Mouse (Mus musculus): ENCODE measurements around the gene Galr2. TPM values are rescaled to one million over a fixed set of nuclear protein-coding genes. Genes with fewer than 3 reads are reported as not detected.

Gene Galr2
- total RNA-seq, 2 experiments from 2014 or later, result not detected

DNA sequence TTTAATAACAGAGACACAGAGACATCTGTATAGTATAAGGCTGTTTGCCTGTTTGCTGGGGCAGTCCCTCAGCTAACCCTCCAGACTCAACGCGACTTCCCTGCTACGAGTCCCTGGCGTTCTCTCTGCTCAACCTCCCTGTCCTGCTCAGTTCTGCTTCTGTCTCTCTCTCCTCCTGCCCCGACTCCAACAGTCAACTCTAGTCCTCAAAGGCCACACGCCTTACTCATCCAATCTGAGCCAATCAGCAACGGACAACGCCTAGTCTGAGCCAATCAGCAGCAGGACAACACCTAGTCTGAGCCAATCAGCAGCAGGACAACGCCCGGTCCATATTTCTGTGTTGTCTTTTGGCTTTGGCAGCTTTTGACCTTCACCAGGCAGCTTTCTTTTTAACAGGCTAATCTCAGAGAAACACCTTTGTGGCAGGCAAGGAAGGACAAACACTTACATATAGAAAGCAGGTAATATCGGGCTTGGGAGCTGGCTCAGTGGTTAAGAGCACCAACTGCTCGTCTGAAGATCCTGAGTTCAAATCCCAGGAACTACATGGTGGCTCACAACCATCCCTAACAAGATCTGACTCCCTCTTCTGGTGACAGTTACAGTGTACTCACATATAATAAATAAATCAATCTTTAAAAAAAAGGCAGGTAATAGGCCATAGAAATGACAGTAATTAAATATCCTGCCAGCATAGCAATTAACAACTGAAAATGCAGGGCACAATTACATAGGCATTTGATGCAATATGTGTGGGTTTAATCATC is 27.2 kb downstream of the Galr2 start:
- DNase-seq, result no peak

DNA sequence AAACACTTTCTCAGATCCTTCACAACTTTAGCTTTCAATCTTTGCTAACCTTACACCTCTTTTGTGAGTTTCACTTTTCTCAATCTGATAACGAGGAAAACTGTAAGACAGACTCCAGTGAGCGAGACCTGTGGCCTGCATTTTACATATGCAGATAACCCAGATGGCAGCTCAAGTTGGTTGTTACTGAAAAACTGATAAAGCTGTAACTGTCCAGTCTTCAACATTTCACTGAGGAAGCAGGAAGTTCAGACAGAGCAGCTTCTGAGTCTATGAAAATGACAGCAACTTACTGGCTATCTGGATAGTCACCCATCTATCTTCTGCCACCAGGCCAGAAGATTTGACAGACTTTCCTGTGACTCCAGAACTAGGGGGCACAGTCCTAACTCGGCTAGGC is 28.9 kb downstream of the Galr2 start:
- DNase-seq, result no peak

DNA sequence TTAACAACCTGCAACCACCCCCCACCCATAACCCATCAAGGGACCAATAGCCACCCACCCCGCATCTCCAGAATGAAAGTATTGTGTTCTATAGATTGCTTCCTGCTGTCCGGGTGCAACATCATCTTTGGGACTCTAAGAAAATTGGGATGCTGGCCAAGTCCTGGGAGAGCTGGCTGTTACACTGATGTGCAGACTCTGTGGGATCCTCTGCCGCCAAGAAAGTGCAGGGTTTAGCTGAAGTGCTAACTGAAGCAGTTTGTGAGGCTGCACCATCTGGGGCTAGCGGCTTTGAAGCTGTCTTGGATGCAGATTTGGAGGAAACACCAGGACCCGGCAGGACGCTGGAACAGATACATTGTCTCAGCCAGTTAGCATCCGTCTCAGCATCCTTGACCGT is 30.4 kb downstream of the Galr2 start:
- DNase-seq, result no peak

DNA sequence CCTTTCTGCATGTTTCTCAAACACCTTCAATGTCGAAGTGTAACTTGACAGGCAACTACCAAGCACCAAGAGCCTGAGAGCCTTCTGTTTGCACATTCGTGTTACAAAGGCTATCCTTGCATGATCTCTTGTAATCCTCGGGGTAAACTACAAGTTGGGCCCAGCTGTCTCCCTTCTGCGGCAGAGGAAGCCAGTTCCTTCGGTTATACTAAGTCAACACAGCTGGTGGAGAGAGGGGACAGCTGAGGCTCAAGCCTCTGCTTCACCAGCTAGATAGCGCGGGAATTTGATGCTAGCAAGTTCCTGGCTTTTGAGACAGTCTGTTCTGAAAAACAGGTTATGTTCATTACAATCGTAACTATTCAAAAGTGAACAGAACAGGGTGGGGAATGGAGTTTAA is 31.6 kb downstream of the Galr2 start:
- no peak for DNase-seq

DNA sequence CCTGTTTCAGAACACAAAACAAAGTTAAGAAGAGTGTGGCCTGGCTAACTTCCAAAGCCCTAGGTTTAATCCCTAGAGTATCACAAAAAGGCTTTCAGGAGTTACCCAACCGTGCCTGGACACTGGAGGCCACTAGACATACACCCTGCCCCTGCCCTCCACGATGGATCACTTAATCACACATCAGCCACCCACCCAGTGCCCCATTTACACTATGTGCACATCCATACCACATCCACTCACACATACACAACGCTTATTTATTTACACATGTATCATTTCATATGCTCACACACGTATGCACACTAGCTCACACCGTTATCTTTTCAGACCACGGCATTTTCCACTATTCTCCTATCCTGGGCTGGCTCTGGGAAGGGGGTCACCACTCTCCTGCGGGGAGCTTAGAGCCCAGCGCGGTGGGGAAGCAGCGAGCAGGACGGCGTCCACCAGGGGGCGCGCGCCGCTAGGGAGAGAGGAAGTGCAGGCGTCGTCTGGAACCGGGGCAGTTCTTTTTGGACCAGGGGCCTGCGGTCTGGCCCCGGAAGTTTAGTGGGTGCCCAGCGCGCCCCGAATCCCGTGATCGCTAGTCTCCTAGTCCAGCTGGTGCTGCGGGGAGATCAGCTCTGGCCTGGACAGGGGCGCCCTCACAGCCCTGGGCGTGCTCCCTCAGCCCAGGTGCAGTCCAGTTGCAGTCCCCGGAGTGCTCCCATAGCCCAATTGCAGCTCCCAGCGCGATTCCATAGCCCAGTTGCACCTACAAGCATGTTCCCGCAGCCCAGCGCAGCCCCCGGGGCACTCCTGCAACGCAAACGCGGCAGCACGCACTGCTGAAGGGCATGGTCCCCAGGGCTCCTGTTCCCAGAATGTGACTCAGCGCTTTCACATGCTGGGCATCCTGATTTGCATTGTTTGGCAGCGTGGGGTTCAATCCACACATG is 38.2 kb downstream of the Galr2 start:
- peak; percentile 82 to 86 for DNase-seq

DNA sequence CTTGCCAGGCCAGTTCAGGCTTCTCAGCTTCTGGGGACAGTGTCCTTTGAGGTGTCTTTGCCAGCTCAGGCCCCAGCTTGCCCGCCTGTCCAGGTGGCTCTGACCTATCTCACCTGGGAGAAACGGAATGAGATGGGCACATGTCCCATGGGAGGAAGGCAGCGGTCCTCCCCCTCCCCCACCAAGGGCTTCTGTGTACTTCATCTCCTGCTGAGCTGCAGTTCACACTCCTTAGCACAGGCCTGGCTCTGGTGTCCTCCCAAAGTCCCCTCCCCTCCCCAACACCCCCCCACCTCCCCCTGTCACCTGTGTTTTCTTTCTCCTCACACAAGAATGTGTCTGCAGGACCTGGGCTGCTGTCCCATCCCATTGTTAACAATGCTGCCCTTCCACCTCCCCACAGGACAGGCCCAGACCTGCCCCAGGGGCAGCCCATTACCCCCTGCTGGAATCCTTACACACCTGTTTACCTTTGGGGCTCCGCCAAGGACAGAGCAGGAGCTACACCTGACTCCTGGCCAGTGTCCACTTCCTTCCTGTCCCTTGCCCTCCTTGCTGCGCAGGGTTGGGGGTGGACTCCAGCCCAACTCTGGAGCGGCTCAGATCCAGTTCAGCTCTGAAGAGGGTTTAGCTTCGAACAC is 46.3 kb downstream of the Galr2 start:
- no peak for DNase-seq

DNA sequence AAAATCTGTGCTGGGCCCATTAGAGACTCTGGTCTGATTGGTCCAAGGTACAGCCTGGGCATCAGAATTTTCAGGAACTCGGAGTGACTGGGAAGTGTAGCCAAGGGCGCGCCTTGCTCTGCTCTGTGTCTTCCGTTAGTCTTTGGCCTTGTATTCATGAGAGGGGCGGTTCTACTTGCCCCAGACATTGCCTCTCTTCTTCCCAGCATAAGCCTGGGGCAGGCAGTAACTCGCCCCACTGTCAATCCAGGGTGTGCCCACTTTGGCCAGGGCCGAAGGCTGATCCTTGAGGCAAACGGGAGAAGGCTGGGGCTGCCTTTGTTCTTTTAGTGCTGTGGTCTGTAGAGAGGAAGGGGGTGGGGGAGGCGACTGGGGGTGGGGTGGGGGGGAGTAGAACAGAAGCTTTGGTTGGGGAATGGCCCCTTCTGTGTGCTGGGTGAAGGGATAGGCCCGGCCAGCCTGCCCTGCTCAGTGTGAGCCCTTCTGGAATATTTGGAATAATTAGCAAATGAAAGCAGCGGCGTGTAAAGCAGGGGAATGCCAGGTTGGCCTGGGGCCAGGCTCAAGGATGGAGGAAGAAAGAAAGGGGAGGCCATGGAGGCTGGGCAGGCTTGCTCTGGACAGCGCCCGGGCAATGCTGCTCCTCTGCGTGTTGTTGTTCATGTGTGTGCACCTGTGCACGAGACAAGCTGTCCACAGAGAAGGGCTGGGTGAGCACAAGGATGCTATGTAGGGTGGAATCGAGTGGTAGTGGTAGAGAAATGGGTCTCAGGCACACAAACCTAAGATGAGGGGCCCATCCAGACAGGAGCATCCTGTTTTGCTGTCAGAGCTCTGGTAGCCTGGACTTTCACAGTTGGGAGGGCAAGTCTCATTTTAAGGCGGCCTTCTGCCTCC is 48.8 kb downstream of the Galr2 start:
- no peak for DNase-seq

DNA sequence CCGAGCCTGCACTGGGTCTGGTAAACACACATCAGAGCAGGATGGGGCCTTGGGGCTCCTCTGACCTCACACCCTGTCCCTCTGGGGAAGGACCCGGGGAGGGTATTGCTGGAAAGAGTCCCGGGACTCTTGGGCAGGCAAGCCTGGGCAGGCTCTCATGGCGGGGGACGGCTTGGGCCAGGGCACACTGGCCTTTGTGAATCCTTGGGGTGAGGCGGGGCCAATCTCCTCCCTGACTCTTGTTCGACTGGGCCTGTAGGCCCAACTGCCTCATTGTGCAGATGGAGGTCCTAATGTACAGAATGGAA is 49.4 kb downstream of the Galr2 start:
- no peak for DNase-seq

DNA sequence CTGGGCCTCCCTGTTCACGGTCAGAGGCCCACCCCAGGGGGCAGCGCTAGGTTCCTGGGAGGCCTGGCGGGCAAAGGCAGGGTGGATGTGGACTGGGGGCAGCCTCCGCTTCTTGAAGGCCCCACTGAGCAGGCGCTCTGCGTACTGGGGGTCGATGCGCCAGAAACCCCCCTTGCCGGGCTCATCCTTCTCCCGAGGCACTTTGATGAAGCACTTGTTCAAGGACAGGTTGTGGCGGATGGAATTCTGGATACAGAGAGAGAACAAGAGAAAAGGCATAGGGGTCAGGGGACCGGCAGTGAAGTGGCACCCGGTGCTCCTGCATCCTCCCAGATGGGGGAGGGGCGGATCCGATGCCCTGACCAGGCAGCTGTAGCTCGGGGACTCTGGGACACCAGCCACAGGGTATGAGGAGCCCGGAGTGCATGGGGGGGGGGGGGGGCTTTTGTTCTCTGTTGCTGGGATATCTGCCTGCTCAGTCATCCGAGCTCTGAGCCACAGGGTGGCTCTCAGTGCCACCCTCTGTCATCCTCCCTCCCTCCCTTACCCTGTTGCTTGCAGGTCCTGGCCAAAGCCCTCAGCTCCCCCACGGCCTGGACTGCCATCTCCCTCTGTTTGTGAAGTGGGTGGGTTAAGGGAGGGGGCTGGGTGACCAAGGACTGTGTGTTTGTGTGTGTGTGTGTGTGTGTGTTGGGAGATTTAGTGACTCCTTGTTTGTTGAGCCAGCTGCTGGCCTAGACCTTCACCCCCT is 51.7 kb downstream of the Galr2 start:
- DNase-seq, result peak in 1 of 2 experiments; percentile 46

DNA sequence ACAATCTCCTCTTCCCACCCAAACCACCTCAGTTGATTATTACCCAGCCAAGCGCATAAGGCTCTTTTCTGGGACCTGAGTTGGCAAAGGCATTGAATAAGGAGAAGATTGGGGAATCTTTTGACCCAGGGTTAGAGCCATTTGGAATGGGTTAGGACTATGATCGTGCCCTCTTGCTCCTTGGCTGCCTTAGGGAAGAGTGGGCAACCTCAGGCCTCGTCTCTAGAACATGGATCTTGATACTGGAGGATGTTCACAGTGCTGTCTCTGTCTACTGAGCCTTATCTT is 52.2 kb downstream of the Galr2 start:
- DNase-seq, result no peak

Other genes starting within 250 kb of the Galr2 start
- gene Unc13d, start 203.0 kb upstream of the Galr2 start, total RNA-seq (2021), result 1 to 10 TPM; 1.9 to 2.4 TPM
- gene Wbp2, start 193.9 kb upstream of the Galr2 start, total RNA-seq (2021), result 100 to 1,000 TPM; 402 to 404 TPM
- 1 to 10 TPM; 4.4 to 4.6 TPM for gene Trim47, start 153.7 kb upstream of the Galr2 start, total RNA-seq (2021)
- gene Trim65, start 149.8 kb upstream of the Galr2 start, total RNA-seq (2021), result 1 to 10 TPM; 7.1 to 8.0 TPM
- 10 to 100 TPM; 55.1 to 58.2 TPM for gene Mrpl38, start 142.1 kb upstream of the Galr2 start, total RNA-seq (2021)
- 10 to 100 TPM; 80.9 to 95.6 TPM for gene Fbf1, start 112.8 kb upstream of the Galr2 start, total RNA-seq (2021)
- 10 to 100 TPM; 36.1 to 45.4 TPM for gene Ten1, start 82.1 kb upstream of the Galr2 start, total RNA-seq (2021)
- gene Acox1, start 81.9 kb upstream of the Galr2 start, total RNA-seq (2021), result 100 to 1,000 TPM; 119 to 126 TPM
- gene Evpl, start 42.9 kb upstream of the Galr2 start, total RNA-seq (2021), result under 1 TPM; 0.25 to 0.85 TPM
- gene Srp68, start 6.7 kb upstream of the Galr2 start, total RNA-seq (2021), result 10 to 100 TPM; 60.7 to 66.0 TPM
- 10 to 100 TPM; 77.1 to 80.9 TPM for gene Exoc7, start 26.3 kb downstream of the Galr2 start, total RNA-seq (2021)
- gene Foxj1, start 54.5 kb downstream of the Galr2 start, total RNA-seq (2021), result 1 to 10 TPM; 4.3 to 5.8 TPM
- 100 to 1,000 TPM; 212 to 247 TPM for gene Rnf157, start 132.1 kb downstream of the Galr2 start, total RNA-seq (2021)
- 10 to 100 TPM; 37.4 to 38.0 TPM for gene Ubald2, start 153.2 kb downstream of the Galr2 start, total RNA-seq (2021)
- not detected for gene Qrich2, start 185.3 kb downstream of the Galr2 start, total RNA-seq (2021)
- 10 to 100 TPM; 93.0 to 93.3 TPM for gene Prpsap1, start 213.3 kb downstream of the Galr2 start, total RNA-seq (2021)
- gene Sphk1, start 250.0 kb downstream of the Galr2 start, total RNA-seq (2021), result 1 to 10 TPM; 1.3 to 2.4 TPM

All from layer of hippocampus, postnatal 36 days (tissue).